Mouse (Mus musculus) neural tube, embryonic 14.5 days (tissue): ENCODE results near the gene Nup107. TPM values are rescaled to one million over a fixed set of nuclear protein-coding genes. Genes with fewer than 3 reads are reported as not detected.
"Not testable (repeated sequence)": the region's sequence is repeated elsewhere in the genome, so short reads cannot be mapped to it uniquely, and the experiment has no call there.

Source experiments
- ATAC-seq: fragments of 200-750 bp; cut with Nextera tagmentation; 2 replicates; pipeline ENCODE4 v1.8.0; 2017; ENCODE audit warnings: low read depth, mild to moderate bottlenecking, moderate TSS enrichment, moderate library complexity
- H3K27ac ChIP-seq: fragments of 300-500 bp; sonication (generic); 2 replicates; pipeline ENCODE4 v1.5.1; 2014; ENCODE audit warnings: low read depth, mild to moderate bottlenecking, control low read depth, low read length, moderate library complexity, mixed read lengths
- H3K27me3 ChIP-seq: fragments of 300-500 bp; sonication (generic); 2 replicates; pipeline ENCODE4 v1.6.1; 2014; ENCODE audit warnings: low read length; ENCODE audit not compliant: control insufficient read depth, insufficient read depth
- H3K36me3 ChIP-seq: fragments of 300-500 bp; sonication (generic); 2 replicates; pipeline ENCODE4 v1.6.1; 2014; ENCODE audit warnings: low read length, mixed read lengths; ENCODE audit not compliant: control insufficient read depth, insufficient read depth
- H3K4me1 ChIP-seq: fragments of 300-500 bp; sonication (generic); 2 replicates; pipeline ENCODE4 v1.6.1; 2014; ENCODE audit warnings: low read length; ENCODE audit not compliant: control insufficient read depth, insufficient read depth
- H3K4me2 ChIP-seq: fragments of 300-500 bp; sonication (generic); 2 replicates; pipeline ENCODE4 v1.6.1; 2014; ENCODE audit warnings: mild to moderate bottlenecking, low read depth, low read length, control low read depth
- H3K4me3 ChIP-seq: fragments of 300-500 bp; sonication (generic); 2 replicates; pipeline ENCODE4 v1.5.1; 2014; ENCODE audit warnings: low read depth, low read length, control low read depth, mixed read lengths
- H3K9ac ChIP-seq: fragments of 300-500 bp; sonication (generic); replicated peaks from 2 replicates; pipeline ENCODE4 v1.6.1; 2014; ENCODE audit warnings: low read depth, mild to moderate bottlenecking, control low read depth, low read length, mixed read lengths
- H3K9me3 ChIP-seq: fragments of 300-500 bp; sonication (generic); 2 replicates; pipeline ENCODE4 v1.6.1; 2016; ENCODE audit warnings: low read length; ENCODE audit not compliant: control insufficient read depth
- WGBS: fragments of 180-500 bp; shearing (Covaris S2); extraction: QIAGEN DNeasy Blood & Tissue Kit; methylation state at CpG from one replicate; pipeline ENCODE4 v1.1.7; 2014; 5-methylcytosine and 5-hydroxymethylcytosine counted together
- polyA plus RNA-seq: library from polyadenylated mRNA; unstranded; fragments of >200 nt; fragmentation: Nextera tagmentation; extraction: Ambion mirVana; gene quantifications from 2 replicates; pipeline ENCODE4 v1.2.1, GENCODE M21; 2014

The Nup107 gene
- polyA plus RNA-seq, 1 experiment from 2014 or later, result 34.5 TPM

GRCm38 (mm10) chr10:117709326-117709830 lies 83.1 kb downstream of the Nup107 start:
- Histone ChIP-seq H3K4me2 (peak overlapping the region; percentile 81), H3K4me3 (peak overlapping the region; percentile 93), H3K9me3 (no peaks in the 10 kb centered on the region), H3K4me1 (peaks cover 20% of the 10 kb centered on the region; the same call in 1 of the 2 replicates), H3K36me3 (peaks cover 9% of the 10 kb centered on the region), H3K27ac (no peak overlapping the region), H3K9ac (peak overlapping the region; percentile 100), H3K27me3 (no peaks in the 10 kb centered on the region)
- WGBS, result 58% methylated on average over 12 of the region's 12 CpGs
- no peak for ATAC-seq

GRCm38 (mm10) chr10:117708856-117709255 lies 83.6 kb downstream of the Nup107 start:
- Histone ChIP-seq H3K9me3 (no peaks in the 10 kb centered on the region), H3K36me3 (peaks cover 14% of the 10 kb centered on the region), H3K4me3 (peak overlapping the region; percentile 93), H3K4me1 (peaks cover 20% of the 10 kb centered on the region; the same call in 1 of the 2 replicates), H3K27ac (no peak overlapping the region), H3K9ac (no peak overlapping the region; the same call in 1 of the 2 replicates), H3K4me2 (peak overlapping the region; percentile 81), H3K27me3 (no peaks in the 10 kb centered on the region)
- WGBS, result 91% methylated on average over 9 of the region's 9 CpGs
- ATAC-seq, result no peak

- no peak for ATAC-seq
- H3K4me3 ChIP-seq, result no peak overlapping the region
- WGBS, result 99% methylated on average over 2 of the region's 2 CpGs
Observed at GRCm38 (mm10) chr10:117708376-117708775, 84.1 kb downstream of the Nup107 start.

GRCm38 (mm10) chr10:117707114-117707838 lies 85.2 kb downstream of the Nup107 start:
- no peak overlapping the region for H3K9ac ChIP-seq
- 100% methylated on average over 2 of the region's 2 CpGs for WGBS
- ATAC-seq, result no peak
- no peak overlapping the region for H3K27ac ChIP-seq
- H3K27me3 ChIP-seq, result no peaks in the 10 kb centered on the region
- no peaks in the 10 kb centered on the region for H3K9me3 ChIP-seq
- H3K4me3 ChIP-seq, result no peak overlapping the region
- H3K4me2 ChIP-seq, result no peak overlapping the region
- H3K4me1 ChIP-seq, result peaks cover 20% of the 10 kb centered on the region; the same call in 1 of the 2 replicates
- peaks cover 24% of the 10 kb centered on the region for H3K36me3 ChIP-seq

More at GRCm38 (mm10) chr10:117708376-117708775, 84.1 kb downstream of the Nup107 start:
- no peaks in the 10 kb centered on the region for H3K27me3 ChIP-seq
- H3K9me3 ChIP-seq, result no peaks in the 10 kb centered on the region
- peaks cover 20% of the 10 kb centered on the region; the same call in 1 of the 2 replicates for H3K4me1 ChIP-seq
- peaks cover 18% of the 10 kb centered on the region for H3K36me3 ChIP-seq
- H3K9ac ChIP-seq, result no peak overlapping the region
- no peak overlapping the region for H3K27ac ChIP-seq
- no peak overlapping the region for H3K4me2 ChIP-seq

- H3K9ac ChIP-seq, result no peak overlapping the region
- 82% methylated on average over 6 of the region's 6 CpGs for WGBS
- peaks cover 20% of the 10 kb centered on the region; the same call in 1 of the 2 replicates for H3K4me1 ChIP-seq
- no peak for ATAC-seq
- H3K36me3 ChIP-seq, result peaks cover 31% of the 10 kb centered on the region
- H3K9me3 ChIP-seq, result no peaks in the 10 kb centered on the region
- no peaks in the 10 kb centered on the region for H3K27me3 ChIP-seq
- H3K4me2 ChIP-seq, result no peak overlapping the region
- H3K27ac ChIP-seq, result no peak overlapping the region
- no peak overlapping the region for H3K4me3 ChIP-seq
Observed at GRCm38 (mm10) chr10:117706440-117706839, 86.1 kb downstream of the Nup107 start.

- Histone ChIP-seq H3K27me3 (no peaks in the 10 kb centered on the region), H3K4me1 (peaks cover 16% of the 10 kb centered on the region; the same call in 1 of the 2 replicates), H3K4me3 (no peak overlapping the region), H3K9ac (no peak overlapping the region), H3K9me3 (no peaks in the 10 kb centered on the region), H3K27ac (no peak overlapping the region), H3K36me3 (peaks cover 35% of the 10 kb centered on the region), H3K4me2 (no peak overlapping the region)
- ATAC-seq, result no peak
Observed at GRCm38 (mm10) chr10:117705806-117706205, 86.7 kb downstream of the Nup107 start.

- H3K9ac ChIP-seq, result no peak overlapping the region
- H3K9me3 ChIP-seq, result no peaks in the 10 kb centered on the region
- no peak overlapping the region for H3K4me3 ChIP-seq
- H3K27me3 ChIP-seq, result no peaks in the 10 kb centered on the region
- H3K36me3 ChIP-seq, result peaks cover 43% of the 10 kb centered on the region
- ATAC-seq, result no peak
- no peak overlapping the region for H3K4me2 ChIP-seq
- H3K4me1 ChIP-seq, result peaks cover 16% of the 10 kb centered on the region; the same call in 1 of the 2 replicates
- no peak overlapping the region for H3K27ac ChIP-seq
- WGBS, result 95% methylated on average over 6 of the region's 6 CpGs
Observed at GRCm38 (mm10) chr10:117704964-117705335, 87.6 kb downstream of the Nup107 start.

- peaks cover 48% of the 10 kb centered on the region for H3K36me3 ChIP-seq
- ATAC-seq, H3K4me2 ChIP-seq, H3K27me3 ChIP-seq, H3K9me3 ChIP-seq, H3K9ac ChIP-seq, H3K4me3 ChIP-seq, H3K27ac ChIP-seq: not testable (repeated sequence)
- H3K4me1 ChIP-seq, result peaks cover 14% of the 10 kb centered on the region; the same call in 1 of the 2 replicates
- WGBS, result 99% methylated on average over 6 of the region's 6 CpGs
Observed at GRCm38 (mm10) chr10:117704314-117704963, 88.1 kb downstream of the Nup107 start.

- H3K4me1 ChIP-seq, result peaks cover 5% of the 10 kb centered on the region; the same call in 1 of the 2 replicates
- ATAC-seq, result no peak
- no peaks in the 10 kb centered on the region for H3K9me3 ChIP-seq
- no peak overlapping the region for H3K27ac ChIP-seq
- 90% methylated on average over 3 of the region's 3 CpGs for WGBS
- H3K27me3 ChIP-seq, result no peaks in the 10 kb centered on the region
- H3K9ac ChIP-seq, result no peak overlapping the region
- H3K4me2 ChIP-seq, result no peak overlapping the region
- peaks cover 57% of the 10 kb centered on the region for H3K36me3 ChIP-seq
- H3K4me3 ChIP-seq, result no peak overlapping the region
Observed at GRCm38 (mm10) chr10:117703506-117703905, 89.0 kb downstream of the Nup107 start.
